Mouse (Mus musculus): Measurements from ENCODE around the gene Zdhhc15. TPM values are rescaled to one million over a fixed set of nuclear protein-coding genes. Genes with fewer than 3 reads are reported as not detected.
"Not testable (repeated sequence)": the region's sequence is repeated elsewhere in the genome, so short reads cannot be mapped to it uniquely, and the experiment has no call there.

The Zdhhc15 gene
- polyA plus RNA-seq (2012; rRNA removed), result 1.6 and 1.9 TPM in 2 replicates

GRCm38 (mm10) chrX:104670757-104671549, at the start of gene Zdhhc15:
Gene Zdhhc15 (minus strand): TSS chrX:104671064.
- DNase-seq (ENCODE audit: low read depth), result no peak

DNA sequence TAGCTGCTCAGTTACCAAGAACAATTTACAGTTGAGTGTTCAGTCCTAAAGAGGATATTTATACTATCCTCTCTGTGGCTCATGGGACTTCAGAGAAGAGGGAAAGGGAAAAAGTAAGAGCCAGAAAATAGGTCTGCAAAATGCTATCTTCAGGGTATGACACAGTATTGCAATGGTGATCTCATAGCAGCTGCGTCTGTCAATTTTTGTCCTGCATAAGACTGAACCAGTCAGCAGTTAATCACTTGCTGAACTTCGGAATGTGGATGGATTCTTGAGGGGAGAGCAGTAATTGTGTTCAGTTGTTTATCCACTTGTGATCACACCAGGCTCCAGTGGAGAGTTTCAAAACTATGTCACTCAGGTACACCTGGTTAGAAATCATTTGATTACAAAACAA, 37.1 kb upstream of the Zdhhc15 start:
- DNase-seq (ENCODE audit: low read depth), result no peak

DNA sequence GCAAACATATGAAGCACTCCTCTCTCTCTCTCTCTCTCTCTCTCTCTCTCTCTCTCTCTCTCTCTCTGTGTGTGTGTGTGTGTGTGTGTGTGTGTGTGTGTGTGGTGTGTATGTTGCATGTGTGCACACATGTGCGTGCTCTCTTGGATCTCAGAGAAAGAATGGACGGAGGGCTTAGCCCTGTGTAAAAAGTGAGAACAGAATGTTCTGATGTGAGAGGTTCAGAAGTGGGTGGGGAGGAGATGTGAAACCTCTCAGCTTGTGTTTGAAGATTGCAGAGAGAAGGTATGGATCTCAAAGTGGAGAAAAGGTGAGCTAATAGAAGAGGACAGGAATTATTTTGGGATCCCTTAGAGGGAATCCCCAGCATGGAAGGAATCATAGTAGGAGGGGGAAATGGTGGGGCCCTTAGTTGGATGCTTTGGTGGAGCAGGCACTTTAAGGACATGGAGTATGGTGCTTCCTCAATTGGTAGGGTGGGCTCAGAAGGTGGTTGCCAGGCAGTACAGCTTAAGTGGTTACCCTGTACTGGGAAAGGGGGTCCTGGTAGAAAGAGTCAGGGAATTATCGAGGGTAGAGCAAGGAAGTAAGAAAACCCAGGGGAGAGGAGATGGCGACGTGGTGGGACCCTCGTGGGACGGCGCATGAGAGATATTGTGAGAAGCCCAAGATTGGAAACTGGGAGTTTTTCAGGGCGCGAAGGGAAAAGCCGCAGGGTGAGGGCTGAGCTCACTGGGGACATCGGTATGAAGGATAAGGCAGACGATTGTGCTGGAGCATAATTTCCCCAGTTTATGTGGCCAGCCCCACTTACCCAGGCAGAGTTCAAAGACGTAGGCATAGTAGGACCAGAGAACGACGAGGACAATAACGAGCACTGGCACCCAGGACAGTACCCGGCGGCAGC, 761 bp downstream of the Zdhhc15 start:
- DNase-seq (ENCODE audit: low read depth), result no peak

- DNase-seq (ENCODE audit: low read depth), result no peak
Observed at GRCm38 (mm10) chrX:104656976-104657375, 13.9 kb downstream of the Zdhhc15 start.

DNA sequence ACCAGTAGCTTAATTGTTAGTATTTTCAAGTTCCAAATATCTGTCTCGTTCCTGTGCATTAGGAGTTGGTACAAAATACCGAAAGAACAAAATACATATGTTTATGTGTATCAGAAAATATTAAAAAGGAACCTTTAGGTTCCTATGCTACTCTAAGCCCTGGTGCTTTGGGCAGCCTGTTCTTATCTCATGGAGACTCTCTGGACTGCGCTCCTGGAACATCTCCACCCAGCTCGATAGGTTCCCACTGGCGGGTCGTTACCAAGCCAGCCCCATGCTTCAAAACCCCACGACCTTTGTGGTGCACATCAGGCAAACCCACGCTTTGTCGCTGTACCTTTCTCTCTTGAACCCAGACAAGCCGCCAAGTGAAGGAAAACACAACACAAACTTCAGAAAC, 58.3 kb downstream of the Zdhhc15 start:
- no peak for DNase-seq (ENCODE audit: low read depth)

- not testable (repeated sequence) for DNase-seq (ENCODE audit: low read depth)
Observed at GRCm38 (mm10) chrX:104603738-104604430, 67.0 kb downstream of the Zdhhc15 start.

DNA sequence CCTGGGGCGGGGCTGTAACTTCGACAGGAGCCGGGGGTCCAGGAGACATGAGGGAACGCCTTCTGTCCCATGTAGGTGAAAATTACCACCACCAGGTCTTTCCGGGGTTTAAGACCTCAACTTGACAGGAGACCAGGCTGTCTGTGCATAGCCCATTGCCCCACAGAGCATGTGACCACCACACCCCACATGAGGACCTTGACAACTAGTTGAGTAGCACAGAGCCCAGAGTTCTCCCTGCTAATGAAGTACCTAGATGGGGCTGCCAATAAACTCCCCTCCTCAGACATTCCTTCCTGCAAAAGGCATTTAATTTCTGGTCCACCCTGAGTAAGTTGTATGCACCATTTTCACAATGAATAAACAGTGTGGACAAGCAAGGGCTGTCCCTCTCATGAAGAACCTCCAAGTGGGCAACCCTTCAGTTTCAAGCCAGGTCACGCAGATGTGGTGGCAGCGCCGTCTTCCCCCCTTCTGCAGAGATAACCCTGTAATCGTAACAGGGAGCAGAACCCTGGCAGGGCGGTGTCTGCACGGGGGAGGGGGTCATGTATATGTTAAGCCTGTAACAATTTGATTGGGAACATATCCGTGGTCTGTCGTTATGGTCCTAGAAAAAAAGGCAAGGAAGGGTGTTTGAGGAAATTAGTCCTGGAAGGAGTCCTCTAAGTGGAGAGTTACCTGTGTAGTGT, 68.5 kb downstream of the Zdhhc15 start:
- not testable (repeated sequence) for DNase-seq (ENCODE audit: low read depth)

GRCm38 (mm10) chrX:104573946-104574345, 96.9 kb downstream of the Zdhhc15 start:
- DNase-seq (ENCODE audit: low read depth), result no peak

- DNase-seq (ENCODE audit: low read depth), result no peak
Observed at GRCm38 (mm10) chrX:104567497-104567896, 103.4 kb downstream of the Zdhhc15 start.

DNA sequence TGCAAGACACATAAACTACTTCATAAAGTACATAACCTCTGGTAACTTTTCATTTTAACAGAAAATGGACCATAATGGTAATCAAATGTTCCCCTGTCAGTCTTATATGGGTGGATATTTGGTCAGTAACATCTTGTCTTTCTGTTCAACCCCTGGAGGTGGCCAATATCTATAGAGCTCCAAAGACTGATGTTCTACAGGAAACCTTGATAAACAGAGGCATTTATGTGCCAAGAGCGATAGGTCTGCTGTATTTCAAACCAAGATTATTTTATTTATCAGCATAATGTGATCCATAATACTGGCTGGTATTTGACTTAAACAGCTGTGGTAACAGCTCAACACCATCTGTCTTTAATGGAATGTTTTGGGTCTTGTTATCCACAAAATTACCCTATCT, 125.6 kb downstream of the Zdhhc15 start:
- no peak for DNase-seq (ENCODE audit: low read depth)

GRCm38 (mm10) chrX:104543919-104544595, 126.8 kb downstream of the Zdhhc15 start:
- DNase-seq (ENCODE audit: low read depth), result no peak

DNA sequence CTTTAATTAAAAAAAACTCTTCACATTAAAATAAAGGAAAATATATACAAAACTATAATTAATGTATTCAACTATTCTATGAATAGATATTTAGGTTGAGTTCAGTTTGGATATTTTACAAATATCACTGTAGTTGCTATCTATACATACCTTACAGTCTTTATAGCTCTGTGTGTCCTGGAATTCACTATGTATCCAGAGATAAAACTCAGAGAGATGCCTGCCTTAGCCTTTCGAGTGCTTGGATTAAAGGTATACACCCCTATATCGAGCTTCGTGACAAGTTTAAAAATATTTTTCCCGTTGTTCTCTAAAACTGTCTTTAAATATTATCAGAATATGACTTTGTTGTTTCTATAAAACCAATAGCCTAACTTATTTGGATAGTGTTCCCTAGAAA, 128.2 kb downstream of the Zdhhc15 start:
- no peak for DNase-seq (ENCODE audit: low read depth)

DNA sequence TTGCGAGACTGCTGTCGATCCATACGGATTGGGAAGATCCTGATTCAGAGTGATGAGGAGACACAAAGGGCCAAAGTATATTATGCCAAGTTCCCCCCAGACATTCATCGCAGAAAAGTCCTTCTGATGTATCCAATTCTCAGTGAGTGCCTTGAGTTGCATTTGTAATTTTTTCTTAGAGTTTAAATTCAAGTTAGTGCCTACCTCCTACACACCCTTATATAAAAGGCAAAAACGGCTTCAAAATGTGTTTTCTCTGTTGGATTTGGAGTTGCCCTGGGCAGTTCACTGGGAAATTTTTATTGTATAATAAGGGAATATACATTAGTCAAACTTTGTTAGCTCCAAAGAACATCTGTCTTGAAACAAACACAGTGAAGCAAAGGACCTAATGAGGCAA, 169.1 kb downstream of the Zdhhc15 start:
- DNase-seq (ENCODE audit: low read depth), result no peak

GRCm38 (mm10) chrX:104489626-104490355, 181.1 kb downstream of the Zdhhc15 start:
- no peak for DNase-seq (ENCODE audit: low read depth)

DNA sequence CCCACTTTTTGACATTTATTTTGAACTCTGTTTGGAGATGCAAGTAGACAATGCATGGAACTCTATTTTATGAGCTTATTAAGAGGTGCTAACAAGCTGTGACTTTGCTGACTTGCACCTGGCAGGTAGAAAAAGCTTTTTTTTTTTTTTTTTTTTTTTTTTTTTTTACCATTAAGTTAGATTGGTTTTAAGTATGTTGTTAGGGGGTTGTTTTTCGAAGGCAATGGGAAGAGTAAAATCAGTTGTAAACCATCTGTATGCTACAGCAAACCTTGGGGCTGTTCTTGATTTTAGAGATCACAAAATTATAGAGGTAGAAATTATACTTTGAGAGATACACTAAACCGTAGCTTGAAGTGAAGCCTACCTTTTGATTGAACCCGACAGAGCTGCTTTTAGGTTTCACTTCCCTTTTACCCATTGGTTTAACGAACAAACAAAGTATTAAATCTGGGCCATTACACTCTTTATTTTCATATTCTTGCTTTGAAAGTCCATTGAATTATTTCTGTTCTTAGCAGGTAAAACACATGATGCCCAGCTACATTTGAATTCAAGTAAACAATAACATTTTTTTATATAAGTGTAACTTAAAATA, 181.9 kb downstream of the Zdhhc15 start:
- DNase-seq (ENCODE audit: low read depth), result no peak

- no peak for DNase-seq (ENCODE audit: low read depth)
Observed at GRCm38 (mm10) chrX:104488036-104488435, 182.8 kb downstream of the Zdhhc15 start.

Measured in gonadal fat pad, adult 2 months (tissue).